Mouse (Mus musculus) activated CD4-positive, CD25-positive, alpha-beta regulatory T cell, adult 4 months (primary cell): ENCODE measurements around the gene 3110040M04Rik. TPM values are rescaled to one million over a fixed set of nuclear protein-coding genes. Genes with fewer than 3 reads are reported as not detected.

Source experiments
- ATAC-seq: one replicate; pipeline ENCODE4 v1.8.0; 2017
- polyA plus RNA-seq, 2 experiments: library from polyadenylated mRNA; unstranded; fragments of 100-300 nt; shearing (Covaris generic); gene quantifications; one replicate each; pipeline ENCODE4 v1.2.1; 2017

3110040M04Rik gene
- polyA plus RNA-seq, 2 experiments from 2014 or later, result not detected

DNA sequence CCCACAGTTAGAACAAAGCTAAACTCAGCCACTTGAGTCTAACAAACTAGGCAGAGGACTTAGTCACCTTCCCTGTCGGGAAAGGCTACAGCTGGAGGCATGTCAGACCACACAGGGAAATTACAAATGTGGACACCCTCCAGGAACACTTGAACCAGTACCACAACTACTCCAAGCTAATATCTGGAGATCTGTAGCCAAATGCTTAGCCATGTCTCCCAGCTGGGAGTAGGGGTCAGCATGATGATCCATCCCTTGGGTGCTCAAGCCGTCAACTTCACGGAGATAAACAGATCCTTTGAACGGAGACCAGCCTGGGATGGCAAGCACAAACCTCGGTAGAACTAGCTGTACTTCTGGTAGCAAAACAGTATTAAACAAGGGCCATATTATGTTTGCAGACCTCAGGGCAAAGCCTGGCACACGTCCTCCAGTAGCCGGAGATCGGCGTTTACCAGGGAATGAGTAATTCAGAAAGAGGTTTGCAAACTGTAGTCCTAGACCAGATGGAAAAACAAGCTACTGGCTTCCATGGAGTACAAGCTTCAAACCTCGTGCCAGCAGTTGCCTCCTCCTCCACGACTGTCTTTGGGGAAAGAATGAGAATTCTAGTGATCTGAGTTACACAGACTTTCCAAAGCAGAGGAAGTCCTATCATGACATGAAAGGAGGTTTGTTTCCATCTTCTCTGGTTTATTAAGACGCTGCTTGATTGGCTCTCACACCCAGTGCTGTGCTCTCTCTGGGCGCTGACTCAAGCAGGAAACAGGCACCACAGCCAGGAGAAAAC is 32.4 kb downstream of the 3110040M04Rik start:
- peak; percentile 78 for ATAC-seq

- ATAC-seq, result no peak
Measured at GRCm38 (mm10) chr1:151237780-151238179, 33.9 kb downstream of the 3110040M04Rik start.

DNA sequence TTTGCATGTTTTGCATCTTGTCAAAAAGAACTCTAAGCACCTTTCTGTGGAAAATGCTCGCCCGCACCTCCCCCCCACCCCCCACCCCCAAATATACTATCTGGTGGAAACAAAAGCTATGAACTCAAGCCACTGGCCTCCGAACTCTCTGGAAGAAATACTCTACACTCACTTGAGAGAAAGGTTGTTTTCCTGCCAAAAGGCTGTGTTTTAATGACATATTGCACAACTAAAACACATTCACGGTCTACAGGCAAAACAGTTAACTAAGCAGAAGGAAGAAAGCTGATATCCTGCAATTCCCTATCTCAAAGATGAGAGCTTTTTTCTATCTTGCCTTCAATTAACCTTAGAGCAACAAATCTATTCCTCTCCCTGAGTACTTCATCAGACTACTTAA is 39.4 kb downstream of the 3110040M04Rik start:
- ATAC-seq, result no peak

- no peak for ATAC-seq
Measured at GRCm38 (mm10) chr1:151244013-151244412, 40.1 kb downstream of the 3110040M04Rik start.

DNA sequence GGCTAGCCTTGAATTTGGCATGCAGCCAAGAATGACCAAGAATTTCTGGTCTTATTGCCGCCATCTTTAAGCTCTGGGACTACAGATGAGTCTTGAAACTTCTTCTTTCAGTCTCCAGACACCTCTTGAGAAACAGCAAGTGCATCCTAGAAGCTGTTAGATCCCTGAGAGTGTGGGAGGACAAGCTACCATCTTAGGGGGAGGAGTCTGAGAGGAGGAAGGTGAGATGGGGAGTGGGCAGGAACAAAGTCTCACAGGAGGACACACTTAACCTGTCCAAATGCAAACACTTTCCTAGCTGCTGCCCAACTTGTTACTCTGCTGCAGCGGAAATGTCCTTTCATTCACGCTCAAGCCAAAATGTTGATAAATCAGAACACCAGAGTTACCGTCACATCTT is 40.8 kb downstream of the 3110040M04Rik start:
- no peak for ATAC-seq

DNA sequence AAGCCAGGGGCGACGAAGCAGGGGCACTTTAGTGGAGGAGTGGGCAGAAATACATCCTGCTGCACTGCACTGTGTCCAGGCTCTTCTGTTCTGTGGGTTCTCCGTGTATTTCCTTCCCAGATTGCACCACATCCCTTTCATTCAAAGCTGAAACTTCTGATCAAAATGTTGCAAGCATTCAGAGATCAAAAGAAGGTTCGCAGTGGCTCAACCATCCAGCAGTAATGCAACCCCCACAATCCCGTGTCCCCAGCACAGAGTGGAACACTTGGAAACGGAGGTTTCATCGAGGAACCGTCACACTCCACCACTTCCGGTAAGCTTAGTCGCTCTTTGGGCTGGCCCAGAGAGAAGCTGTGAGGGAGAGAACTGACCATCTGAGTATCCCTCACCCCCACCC is 41.2 kb downstream of the 3110040M04Rik start:
- no peak for ATAC-seq

GRCm38 (mm10) chr1:151245846-151246245 is 41.9 kb downstream of the 3110040M04Rik start:
- no peak for ATAC-seq

- ATAC-seq, result no peak
Measured at GRCm38 (mm10) chr1:151250109-151250508, 46.2 kb downstream of the 3110040M04Rik start.

- ATAC-seq, result peak; percentile 32
Measured at GRCm38 (mm10) chr1:151250529-151251193, 46.7 kb downstream of the 3110040M04Rik start.

DNA sequence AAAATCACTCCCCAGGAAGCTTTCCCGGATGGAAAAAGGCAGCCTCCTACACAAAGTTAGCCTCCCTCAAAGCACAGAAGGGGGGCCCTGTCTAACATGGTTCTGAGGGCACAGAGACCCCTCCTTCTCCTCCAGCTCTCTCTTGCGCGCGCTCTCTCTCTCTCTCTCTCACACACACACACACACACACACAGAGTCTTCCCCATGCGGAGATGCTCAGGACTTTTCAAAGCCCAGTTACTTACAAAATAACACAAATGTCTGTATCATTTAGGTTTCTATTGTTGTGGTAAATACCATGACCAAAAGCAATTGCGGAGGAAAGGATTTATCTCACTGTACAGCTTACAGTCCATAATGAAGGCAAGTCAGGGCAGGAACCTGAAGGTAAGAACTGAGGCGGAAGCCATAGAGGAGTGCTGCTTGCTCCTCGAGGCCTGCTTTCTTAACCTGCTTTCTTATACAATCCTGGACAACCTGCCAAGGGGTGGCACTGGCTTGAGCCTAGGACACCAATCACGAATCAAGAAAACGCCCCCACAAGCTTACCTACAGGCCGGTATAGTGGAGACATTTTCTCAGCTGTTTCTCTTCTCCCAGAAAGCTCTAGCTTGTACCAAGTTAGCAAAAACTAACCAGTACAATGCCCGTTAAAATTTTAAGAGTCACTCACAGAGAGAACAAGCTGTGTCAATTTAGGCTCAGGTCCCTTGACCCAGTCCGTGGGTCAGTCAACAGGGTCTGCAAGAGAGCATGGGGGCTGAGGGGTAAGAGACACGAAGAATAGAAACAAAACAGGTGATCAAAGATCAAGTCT is 47.5 kb downstream of the 3110040M04Rik start:
- no peak for ATAC-seq

Other genes with a start within 250 kb of the 3110040M04Rik start
- gene Hmcn1, start 210.7 kb upstream of the 3110040M04Rik start, polyA plus RNA-seq, result not detected
- gene Gm47985, start 21.6 kb upstream of the 3110040M04Rik start, polyA plus RNA-seq, result not detected
- not detected for gene Gm8947, start 11.7 kb upstream of the 3110040M04Rik start, polyA plus RNA-seq
- gene Gm47995, start 5.7 kb upstream of the 3110040M04Rik start, polyA plus RNA-seq, result not detected
- gene Gm47996, start 6.0 kb downstream of the 3110040M04Rik start, polyA plus RNA-seq, result not detected
- gene Ivns1abp, start 140.4 kb downstream of the 3110040M04Rik start, polyA plus RNA-seq, result 100 to 1,000 TPM; 102 to 121 TPM
- 10 to 100 TPM; 29.2 to 50.1 TPM for gene Swt1, start 224.3 kb downstream of the 3110040M04Rik start, polyA plus RNA-seq
- gene Trmt1l, start 224.4 kb downstream of the 3110040M04Rik start, polyA plus RNA-seq, result 10 to 100 TPM; 36.8 to 40.3 TPM